Mouse (Mus musculus): ENCODE data around the gene Cox19.
A peak's percentile ranks its signal among the peaks of the same experiment; 100 is the strongest.
"Not testable (repeated sequence)": the region's sequence is repeated elsewhere in the genome, so short reads cannot be mapped to it uniquely, and the experiment has no call there.

Cox19 gene

GRCm38 (mm10) chr5:139351134-139351533 is at the start of gene Cox19:
Gene Cox19, minus strand, starts transcription at chr5:139351418.
- no peak for DNase-seq

GRCm38 (mm10) chr5:139399991-139400390 is 48.8 kb upstream of the Cox19 start:
- DNase-seq, result no peak

DNA sequence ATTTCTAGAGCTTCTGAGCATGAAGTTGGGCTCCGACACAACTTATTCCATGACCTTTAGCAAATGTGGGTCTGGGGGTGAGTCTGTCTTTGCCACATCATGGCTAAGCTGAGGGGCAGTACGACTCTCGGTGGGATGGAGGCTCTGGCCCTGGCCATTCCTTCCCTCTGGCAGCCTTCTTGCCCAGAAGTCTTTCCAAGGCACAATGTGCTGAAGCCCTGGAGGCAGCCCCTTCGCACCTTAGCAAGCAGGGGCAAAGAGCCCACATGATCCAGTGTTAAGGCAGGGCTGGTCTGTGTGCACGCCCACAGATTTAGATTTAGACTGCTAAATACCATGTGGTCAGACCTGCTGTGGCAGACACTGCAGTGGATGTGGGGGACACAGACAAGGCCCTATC is 47.6 kb upstream of the Cox19 start:
- DNase-seq, result no peak

- DNase-seq, result peak; percentile 89
Observed at GRCm38 (mm10) chr5:139397959-139398753, 46.9 kb upstream of the Cox19 start.

DNA sequence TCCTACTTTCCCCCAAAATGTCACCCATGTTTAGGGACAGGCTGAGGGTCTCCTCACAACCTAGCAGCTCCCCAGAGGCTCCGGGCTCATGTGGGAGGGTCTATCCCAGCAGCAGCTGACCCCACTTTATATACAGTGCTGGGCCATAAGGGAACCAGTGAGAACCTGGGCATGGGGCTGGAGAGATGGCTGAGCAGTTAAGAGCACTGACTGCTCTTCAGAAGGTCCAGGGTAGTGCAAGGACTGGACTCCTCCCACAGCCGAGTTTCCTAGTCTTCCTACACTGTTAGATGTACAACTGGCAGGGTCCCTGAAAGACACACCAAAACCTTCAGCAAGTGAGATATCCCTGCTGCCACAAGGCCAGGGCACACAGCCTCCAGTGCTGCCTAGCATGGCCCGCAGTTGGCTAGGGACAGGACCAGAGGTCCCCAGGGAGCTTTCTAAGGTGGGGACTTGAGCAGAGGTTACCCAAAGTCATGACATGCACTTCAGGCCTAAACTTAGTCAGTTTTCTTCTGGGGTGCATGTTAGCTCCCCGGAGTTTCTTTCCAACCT is 46.2 kb upstream of the Cox19 start:
- no peak for DNase-seq

GRCm38 (mm10) chr5:139395528-139395927 is 44.3 kb upstream of the Cox19 start:
- DNase-seq, result no peak

DNA sequence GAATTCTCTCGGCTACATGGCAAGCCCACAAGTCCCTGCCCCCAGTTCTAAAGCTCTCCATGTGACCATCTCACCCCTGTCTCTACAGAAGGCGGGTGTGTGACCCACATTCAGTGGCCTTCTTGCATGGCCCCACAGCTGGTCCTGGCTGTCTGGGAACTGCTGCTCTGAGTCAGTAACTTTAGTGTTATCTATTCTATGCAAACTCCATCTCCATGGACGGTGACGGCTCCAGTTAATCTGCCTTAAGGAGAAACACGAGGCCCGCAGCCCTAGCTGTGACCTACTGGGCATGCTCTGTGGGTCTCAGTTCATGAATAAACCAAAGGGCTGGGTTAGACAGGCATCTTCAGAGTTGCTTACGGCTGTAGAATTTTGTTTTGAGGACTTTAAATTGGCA is 43.2 kb upstream of the Cox19 start:
- no peak for DNase-seq

- no peak for DNase-seq
Observed at GRCm38 (mm10) chr5:139393197-139393588, 42.0 kb upstream of the Cox19 start.

DNA sequence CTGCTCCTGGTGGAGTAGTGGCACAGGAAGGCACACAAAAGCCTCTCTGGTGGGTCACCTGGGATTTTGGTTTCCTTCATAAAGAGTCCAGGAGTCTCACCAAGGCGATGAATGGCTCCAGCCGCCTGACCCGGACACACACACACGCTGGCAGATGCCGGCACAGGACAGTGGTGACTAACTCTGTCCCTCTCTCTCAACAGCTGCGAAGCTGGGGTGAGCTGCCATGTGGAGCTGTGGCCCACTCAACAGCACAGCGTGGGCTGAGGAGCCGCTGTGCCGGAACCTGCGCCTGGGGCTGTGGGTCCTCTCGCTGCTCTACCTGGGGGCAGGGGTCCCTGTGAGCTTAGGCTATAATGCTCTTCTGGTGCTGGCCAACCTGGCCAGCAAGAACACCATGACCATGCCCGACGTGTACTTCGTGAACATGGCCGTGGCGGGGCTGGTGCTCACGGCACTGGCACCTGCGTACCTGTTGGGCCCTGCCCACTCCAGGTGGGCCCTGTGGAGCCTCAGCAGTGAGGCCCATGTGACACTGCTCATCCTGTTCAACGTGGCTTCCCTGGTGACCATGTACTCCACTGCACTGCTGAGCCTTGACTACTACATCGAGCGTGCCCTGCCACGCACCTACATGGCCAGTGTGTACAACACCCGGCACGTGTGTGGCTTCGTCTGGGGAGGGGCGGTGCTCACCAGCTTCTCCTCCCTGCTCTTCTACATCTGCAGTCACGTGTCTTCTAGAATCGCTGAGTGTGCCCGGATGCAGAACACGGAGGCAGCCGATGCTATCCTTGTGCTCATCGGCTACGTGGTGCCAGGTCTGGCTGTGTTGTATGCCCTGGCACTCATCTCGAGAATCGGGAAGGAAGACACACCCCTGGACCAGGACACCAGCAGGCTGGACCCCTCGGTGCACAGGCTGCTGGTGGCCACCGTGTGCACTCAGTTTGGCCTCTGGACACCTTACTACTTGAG is 41.3 kb upstream of the Cox19 start:
- DNase-seq, result no peak

DNA sequence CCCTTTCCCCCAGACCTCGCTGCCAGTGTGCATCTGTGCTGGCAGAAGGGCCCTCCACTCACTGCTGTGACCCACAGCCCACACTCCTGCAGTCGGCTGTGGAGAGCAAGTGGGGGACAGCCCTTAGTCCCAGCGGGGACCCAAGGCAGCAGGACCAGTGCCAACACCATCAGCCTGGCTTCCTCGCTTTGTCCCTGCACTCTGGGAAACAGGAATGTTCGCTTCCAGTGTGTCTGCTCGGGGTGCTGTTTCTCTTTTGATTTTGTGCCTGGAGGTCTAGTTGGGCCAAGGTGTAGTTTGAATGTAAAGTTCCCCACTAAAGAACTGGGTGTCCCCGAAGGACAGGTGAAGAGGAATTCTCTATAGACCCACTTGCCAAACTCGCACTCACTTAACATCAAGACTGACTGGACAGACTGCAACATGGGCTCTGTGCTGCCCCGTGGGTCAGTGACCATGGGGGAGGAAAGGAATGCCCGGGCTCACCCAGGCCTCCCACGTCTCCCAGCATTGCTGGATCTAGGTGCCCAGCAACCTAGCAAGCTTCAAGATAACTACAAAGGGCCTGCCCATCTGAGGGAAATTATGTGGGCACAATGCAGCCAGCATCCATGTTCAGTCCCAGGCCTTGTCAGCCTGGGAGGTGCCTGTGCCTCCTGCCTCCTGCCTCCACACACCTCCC is 40.2 kb upstream of the Cox19 start:
- no peak for DNase-seq

DNA sequence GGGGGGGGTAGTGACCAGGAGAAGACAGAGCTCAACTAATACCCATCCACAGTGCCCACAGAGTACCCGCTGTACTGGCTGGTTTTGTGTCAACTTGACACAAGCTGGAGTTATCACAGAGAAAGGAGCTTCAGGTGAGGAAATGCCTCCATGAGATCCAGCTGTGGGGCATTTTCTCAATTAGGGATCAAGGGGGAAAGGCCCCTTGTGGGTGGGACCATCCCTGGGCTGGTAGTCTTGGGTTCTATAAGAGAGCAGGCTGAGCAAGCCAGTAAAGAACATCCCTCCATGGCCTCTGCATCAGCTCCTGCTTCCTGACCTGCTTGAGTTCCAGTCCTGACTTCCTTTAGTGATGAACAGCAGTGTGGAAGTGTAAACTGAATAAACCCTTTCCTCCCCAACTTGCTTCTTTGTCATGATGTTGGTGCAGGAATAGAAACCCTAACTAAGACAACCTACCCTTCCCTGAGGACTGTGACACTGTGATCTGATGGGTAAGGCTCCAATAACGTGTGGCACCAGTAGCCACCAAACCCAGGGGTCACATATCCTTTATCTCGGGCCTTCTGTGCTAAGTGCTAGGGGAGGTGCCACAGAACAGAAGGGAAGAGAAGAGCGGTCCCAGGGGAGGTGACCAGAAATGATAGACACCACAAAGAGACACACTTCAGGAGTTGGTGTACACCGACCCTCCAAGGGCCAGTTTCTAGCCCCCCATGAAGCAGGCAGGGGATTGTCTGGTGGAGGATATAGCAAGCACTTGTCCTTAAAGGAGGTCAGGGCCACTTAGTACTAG is 39.3 kb upstream of the Cox19 start:
- DNase-seq, result not testable (repeated sequence)

GRCm38 (mm10) chr5:139389676-139390061 is 38.5 kb upstream of the Cox19 start:
- no peak for DNase-seq

GRCm38 (mm10) chr5:139388694-139389675 is 37.8 kb upstream of the Cox19 start:
- DNase-seq, result no peak

- no peak for DNase-seq
Observed at GRCm38 (mm10) chr5:139388195-139388570, 37.0 kb upstream of the Cox19 start.

- DNase-seq, result no peak
Observed at GRCm38 (mm10) chr5:139387329-139388194, 36.3 kb upstream of the Cox19 start.

GRCm38 (mm10) chr5:139386047-139386446 is 34.8 kb upstream of the Cox19 start:
- DNase-seq, result no peak

DNA sequence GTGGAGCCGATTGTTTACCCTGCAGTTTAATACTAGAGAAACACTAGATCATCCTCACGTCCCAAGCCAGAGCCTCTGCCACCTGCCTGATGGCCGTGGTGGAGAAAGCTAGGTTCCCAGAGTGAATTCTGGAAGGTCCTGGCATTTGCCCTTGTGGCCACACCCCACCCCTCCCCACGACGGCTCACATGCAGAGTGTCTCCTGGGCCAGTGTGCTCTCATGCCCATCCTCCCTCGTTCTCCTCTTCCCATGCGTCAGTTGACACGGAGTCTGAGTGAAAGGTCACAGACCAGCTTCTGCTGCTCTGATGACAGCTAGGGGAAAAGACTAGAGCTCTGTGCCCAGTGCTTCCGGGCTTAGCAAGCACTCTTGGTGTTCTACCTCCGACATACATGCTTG is 33.3 kb upstream of the Cox19 start:
- DNase-seq, result no peak

- DNase-seq, result peak; percentile 39
Observed at GRCm38 (mm10) chr5:139383234-139383633, 32.0 kb upstream of the Cox19 start.

- DNase-seq, result peak; percentile 70
Observed at GRCm38 (mm10) chr5:139382760-139383159, 31.5 kb upstream of the Cox19 start.

All from thymus, postnatal 14 days (tissue).